Mouse (Mus musculus): ENCODE results near the gene Usp24. TPM values are rescaled to one million over a fixed set of nuclear protein-coding genes. Genes with fewer than 3 reads are reported as not detected.
"Not testable (repeated sequence)": the region's sequence is repeated elsewhere in the genome, so short reads cannot be mapped to it uniquely, and the experiment has no call there.

The Usp24 gene
- polyA plus RNA-seq, 1 experiment from 2014 or later = 8.8 TPM

DNA sequence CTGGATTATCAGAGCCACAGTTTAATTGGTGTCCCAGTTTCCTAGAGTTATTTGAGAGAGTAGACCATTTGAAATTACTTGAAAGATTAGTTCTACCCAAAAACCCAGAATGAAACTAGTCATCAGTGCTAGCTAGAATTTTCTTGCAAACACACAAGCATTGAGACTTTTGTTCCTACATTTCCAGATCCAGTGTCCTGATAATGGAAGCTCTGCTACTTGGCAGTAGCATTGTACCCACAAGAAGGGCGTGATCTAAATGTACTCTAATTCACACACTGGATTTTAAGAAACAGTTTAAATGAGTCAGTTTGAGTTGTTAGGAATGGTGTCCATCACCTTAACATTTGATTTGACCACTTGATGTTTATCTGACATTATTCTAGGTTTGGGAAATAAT is 31.7 kb downstream of the Usp24 start:
- no peak for ATAC-seq (replicated peaks; ENCODE audit: insufficient number of reproducible peaks, low FRiP score, low TSS enrichment, low read depth)
- Histone ChIP-seq H3K9ac (replicated peaks; ENCODE audit: low read length) (no peak overlapping the region), H3K27ac (replicated peaks; ENCODE audit: low read depth, low read length) (no peak overlapping the region), H3K27me3 (ENCODE audit: control insufficient read depth, insufficient read depth, low read length) (no peaks in the 10 kb centered on the region), H3K36me3 (replicated peaks; ENCODE audit: control insufficient read depth, insufficient read depth, low read depth, low read length) (no peaks in the 10 kb centered on the region; the same call in none of the 2 replicates), H3K4me1 (ENCODE audit: control insufficient read depth, insufficient read depth, low read length) (no peaks in the 10 kb centered on the region), H3K9me3 (replicated peaks; ENCODE audit: control insufficient read depth, low read length) (no peaks in the 10 kb centered on the region), H3K4me3 (ENCODE audit: low read depth, low read length) (no peak overlapping the region), H3K4me2 (ENCODE audit: low read depth, low read length) (no peak overlapping the region)
- WGBS = 88% methylated on average over 1 of the region's 1 CpGs
- no peak for DNase-seq (ENCODE audit: low spot score)

DNA sequence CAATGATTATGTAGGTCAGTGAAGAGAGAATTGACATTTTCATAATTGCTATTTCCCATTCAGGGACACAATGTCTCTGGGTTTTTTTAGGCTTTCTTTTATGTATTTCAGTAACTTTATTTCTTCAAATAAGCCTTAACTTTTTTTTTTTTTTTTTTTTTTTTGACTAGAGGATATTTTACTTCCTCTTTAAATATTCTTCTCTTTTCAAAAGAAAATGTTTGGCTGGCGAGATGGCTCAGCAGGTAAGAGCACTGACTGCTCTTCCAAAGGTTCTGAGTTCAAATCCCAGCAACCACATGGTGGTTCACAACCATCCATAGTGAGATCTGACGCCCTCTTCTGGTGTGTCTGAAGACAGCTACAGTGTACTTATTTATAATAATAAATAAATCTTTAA is 39.0 kb downstream of the Usp24 start:
- H3K9ac ChIP-seq (replicated peaks; ENCODE audit: low read length); H3K4me3 ChIP-seq (ENCODE audit: low read depth, low read length); DNase-seq (ENCODE audit: low spot score); H3K4me1 ChIP-seq (ENCODE audit: control insufficient read depth, insufficient read depth, low read length); H3K36me3 ChIP-seq (replicated peaks; ENCODE audit: control insufficient read depth, insufficient read depth, low read depth, low read length); H3K27me3 ChIP-seq (ENCODE audit: control insufficient read depth, insufficient read depth, low read length); H3K27ac ChIP-seq (replicated peaks; ENCODE audit: low read depth, low read length); ATAC-seq (replicated peaks; ENCODE audit: insufficient number of reproducible peaks, low FRiP score, low TSS enrichment, low read depth); H3K9me3 ChIP-seq (replicated peaks; ENCODE audit: control insufficient read depth, low read length); H3K4me2 ChIP-seq (ENCODE audit: low read depth, low read length): not testable (repeated sequence)
- 84% methylated on average over 2 of the region's 2 CpGs for WGBS

DNA sequence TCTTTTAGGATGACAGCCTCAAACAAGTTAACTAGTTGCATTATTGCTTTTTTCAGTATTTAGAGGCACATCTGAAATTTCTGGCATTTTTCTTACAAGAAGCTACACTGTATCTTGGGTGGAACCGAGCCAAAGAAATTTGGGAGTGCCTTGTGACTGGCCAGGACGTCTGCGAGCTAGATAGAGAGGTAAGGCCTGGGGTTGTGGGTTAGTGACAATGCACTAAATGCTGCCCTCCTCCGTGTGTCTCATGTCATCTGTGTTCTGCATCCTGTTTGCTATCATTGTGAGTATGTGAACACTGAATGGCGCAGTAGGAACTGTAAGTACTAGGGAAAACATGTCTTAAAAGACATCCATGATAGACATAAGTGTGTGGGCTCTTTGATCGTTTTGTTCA is 54.0 kb downstream of the Usp24 start:
- Histone ChIP-seq H3K9me3 (replicated peaks; ENCODE audit: control insufficient read depth, low read length) (no peaks in the 10 kb centered on the region), H3K36me3 (replicated peaks; ENCODE audit: control insufficient read depth, insufficient read depth, low read depth, low read length) (no peaks in the 10 kb centered on the region; the same call in 1 of the 2 replicates), H3K27ac (replicated peaks; ENCODE audit: low read depth, low read length) (no peak overlapping the region), H3K4me3 (ENCODE audit: low read depth, low read length) (no peak overlapping the region), H3K27me3 (ENCODE audit: control insufficient read depth, insufficient read depth, low read length) (no peaks in the 10 kb centered on the region), H3K4me2 (ENCODE audit: low read depth, low read length) (no peak overlapping the region), H3K4me1 (ENCODE audit: control insufficient read depth, insufficient read depth, low read length) (no peaks in the 10 kb centered on the region), H3K9ac (replicated peaks; ENCODE audit: low read length) (no peak overlapping the region)
- WGBS = 92% methylated on average over 6 of the region's 6 CpGs
- ATAC-seq (replicated peaks; ENCODE audit: insufficient number of reproducible peaks, low FRiP score, low TSS enrichment, low read depth) (no peak), DNase-seq (ENCODE audit: low spot score) (no peak)

DNA sequence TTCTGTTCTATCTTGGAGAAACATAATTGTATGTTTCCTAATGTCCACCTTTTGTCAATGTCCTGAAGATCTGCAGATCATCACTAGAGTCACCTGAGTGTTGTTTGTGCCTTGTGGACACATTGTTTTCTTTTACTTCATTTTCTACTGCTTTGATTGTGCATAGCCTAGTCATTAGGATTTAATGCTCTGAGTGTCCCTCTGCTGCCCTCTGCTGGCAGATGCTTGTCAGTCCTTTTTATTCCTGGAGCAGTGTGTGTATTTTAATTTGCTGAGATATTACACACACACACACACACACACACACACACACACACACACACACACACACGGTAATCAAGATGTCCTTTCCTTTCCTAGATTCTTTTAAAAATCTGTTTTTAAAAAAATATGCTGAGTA is 59.8 kb downstream of the Usp24 start:
- ATAC-seq (replicated peaks; ENCODE audit: insufficient number of reproducible peaks, low FRiP score, low TSS enrichment, low read depth) (no peak), DNase-seq (ENCODE audit: low spot score) (peak; percentile 87)
- H3K4me2 ChIP-seq (ENCODE audit: low read depth, low read length) = no peak overlapping the region
- WGBS = 35% methylated on average over 1 of the region's 1 CpGs
- no peaks in the 10 kb centered on the region for H3K9me3 ChIP-seq (replicated peaks; ENCODE audit: control insufficient read depth, low read length)
- no peaks in the 10 kb centered on the region for H3K36me3 ChIP-seq (replicated peaks; ENCODE audit: control insufficient read depth, insufficient read depth, low read depth, low read length)
- H3K27ac ChIP-seq (replicated peaks; ENCODE audit: low read depth, low read length) = no peak overlapping the region
- no peaks in the 10 kb centered on the region for H3K4me1 ChIP-seq (ENCODE audit: control insufficient read depth, insufficient read depth, low read length)
- H3K9ac ChIP-seq (replicated peaks; ENCODE audit: low read length) = no peak overlapping the region
- H3K27me3 ChIP-seq (ENCODE audit: control insufficient read depth, insufficient read depth, low read length) = no peaks in the 10 kb centered on the region
- H3K4me3 ChIP-seq (ENCODE audit: low read depth, low read length) = no peak overlapping the region

DNA sequence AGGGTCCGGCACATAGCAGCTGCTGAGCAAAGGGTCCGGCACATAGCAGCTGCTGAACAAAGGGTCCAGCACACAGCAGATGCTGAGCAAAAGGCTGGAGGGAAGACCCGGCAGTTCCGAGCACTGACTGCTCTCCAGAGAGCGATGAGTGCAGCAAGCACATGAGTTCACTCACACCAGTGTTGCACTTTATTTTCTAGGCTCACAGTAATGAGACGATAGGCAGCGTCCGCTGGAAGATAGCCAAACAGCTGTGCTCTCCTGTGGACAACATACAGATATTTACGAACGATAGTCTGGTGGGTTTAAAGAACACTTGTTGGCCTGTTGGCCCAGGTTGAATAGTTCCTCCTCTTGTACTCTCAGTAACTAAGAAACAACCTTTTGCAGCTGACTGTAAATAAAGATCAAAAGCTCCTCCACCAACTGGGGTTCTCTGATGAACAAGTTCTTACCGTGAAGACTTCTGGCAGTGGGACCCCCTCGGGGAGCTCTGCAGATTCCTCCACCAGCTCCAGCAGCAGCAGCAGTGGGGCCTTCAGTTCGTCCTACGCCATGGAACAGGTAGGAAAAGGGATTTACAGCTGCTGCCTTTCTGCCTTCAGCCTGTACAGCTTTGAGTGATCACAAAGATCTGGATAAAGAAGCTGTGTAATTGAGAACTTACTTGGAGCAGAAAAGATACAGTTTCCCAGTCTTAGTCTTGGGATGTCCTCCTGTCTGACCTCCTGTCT is 63.0 kb downstream of the Usp24 start:
- DNase-seq (ENCODE audit: low spot score) (no peak), ATAC-seq (replicated peaks; ENCODE audit: insufficient number of reproducible peaks, low FRiP score, low TSS enrichment, low read depth) (no peak)
- Histone ChIP-seq H3K9ac (replicated peaks; ENCODE audit: low read length) (no peak overlapping the region), H3K27ac (replicated peaks; ENCODE audit: low read depth, low read length) (no peak overlapping the region), H3K9me3 (replicated peaks; ENCODE audit: control insufficient read depth, low read length) (no peaks in the 10 kb centered on the region), H3K4me1 (ENCODE audit: control insufficient read depth, insufficient read depth, low read length) (no peaks in the 10 kb centered on the region), H3K4me3 (ENCODE audit: low read depth, low read length) (no peak overlapping the region), H3K36me3 (replicated peaks; ENCODE audit: control insufficient read depth, insufficient read depth, low read depth, low read length) (peaks cover 2% of the 10 kb centered on the region; the same call in 1 of the 2 replicates), H3K27me3 (ENCODE audit: control insufficient read depth, insufficient read depth, low read length) (no peaks in the 10 kb centered on the region), H3K4me2 (ENCODE audit: low read depth, low read length) (no peak overlapping the region)
- 79% methylated on average over 14 of the region's 14 CpGs for WGBS

DNA sequence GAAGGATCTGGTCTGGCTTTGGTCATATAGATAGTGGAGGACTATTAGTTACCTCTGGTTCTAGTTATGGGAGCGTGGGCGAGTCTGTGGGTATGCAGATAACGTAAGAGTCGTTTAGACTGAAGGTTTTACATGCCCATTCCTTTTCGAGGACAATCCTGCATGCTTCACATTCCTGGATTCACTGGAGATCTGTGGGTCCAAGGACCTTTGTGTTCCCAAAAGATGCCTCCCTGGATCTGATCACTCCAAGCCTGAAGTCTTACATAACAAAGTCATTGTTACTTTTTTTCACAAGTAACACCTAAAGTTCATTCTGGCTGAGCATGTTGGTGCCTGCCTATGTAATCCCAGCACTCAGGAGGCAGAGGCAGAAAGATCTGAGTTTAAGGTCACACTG is 65.1 kb downstream of the Usp24 start:
- no peaks in the 10 kb centered on the region for H3K27me3 ChIP-seq (ENCODE audit: control insufficient read depth, insufficient read depth, low read length)
- peaks cover 2% of the 10 kb centered on the region; the same call in 1 of the 2 replicates for H3K36me3 ChIP-seq (replicated peaks; ENCODE audit: control insufficient read depth, insufficient read depth, low read depth, low read length)
- H3K9ac ChIP-seq (replicated peaks; ENCODE audit: low read length) = no peak overlapping the region
- no peaks in the 10 kb centered on the region for H3K9me3 ChIP-seq (replicated peaks; ENCODE audit: control insufficient read depth, low read length)
- 85% methylated on average over 5 of the region's 5 CpGs for WGBS
- ATAC-seq (replicated peaks; ENCODE audit: insufficient number of reproducible peaks, low FRiP score, low TSS enrichment, low read depth) (no peak), DNase-seq (ENCODE audit: low spot score) (no peak)
- H3K4me2 ChIP-seq (ENCODE audit: low read depth, low read length) = no peak overlapping the region
- H3K27ac ChIP-seq (replicated peaks; ENCODE audit: low read depth, low read length) = no peak overlapping the region
- H3K4me1 ChIP-seq (ENCODE audit: control insufficient read depth, insufficient read depth, low read length) = no peaks in the 10 kb centered on the region
- no peak overlapping the region for H3K4me3 ChIP-seq (ENCODE audit: low read depth, low read length)

DNA sequence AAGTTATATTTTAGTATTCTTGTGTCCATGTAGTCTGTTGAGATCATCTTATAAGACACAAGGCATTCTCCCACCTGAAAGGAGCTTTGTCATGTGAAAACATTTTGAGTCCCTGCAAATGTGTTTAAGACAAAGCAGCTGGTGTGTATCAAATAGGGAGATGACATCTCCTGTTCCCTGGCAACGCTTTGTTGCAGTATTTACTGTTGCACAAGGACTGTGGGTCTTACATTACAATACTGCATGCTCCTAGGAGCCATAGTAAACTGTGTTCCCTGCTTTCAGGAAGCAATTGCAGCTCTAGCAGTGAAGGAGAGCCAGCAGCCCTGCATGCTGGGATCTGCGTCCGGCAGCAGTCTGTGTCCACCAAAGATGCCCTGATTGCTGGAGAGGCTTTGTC is 73.9 kb downstream of the Usp24 start:
- Histone ChIP-seq H3K36me3 (replicated peaks; ENCODE audit: control insufficient read depth, insufficient read depth, low read depth, low read length) (peaks cover 5% of the 10 kb centered on the region), H3K9ac (replicated peaks; ENCODE audit: low read length) (no peak overlapping the region), H3K27ac (replicated peaks; ENCODE audit: low read depth, low read length) (no peak overlapping the region), H3K4me1 (ENCODE audit: control insufficient read depth, insufficient read depth, low read length) (no peaks in the 10 kb centered on the region), H3K27me3 (ENCODE audit: control insufficient read depth, insufficient read depth, low read length) (no peaks in the 10 kb centered on the region), H3K4me2 (ENCODE audit: low read depth, low read length) (no peak overlapping the region), H3K9me3 (replicated peaks; ENCODE audit: control insufficient read depth, low read length) (no peaks in the 10 kb centered on the region), H3K4me3 (ENCODE audit: low read depth, low read length) (no peak overlapping the region)
- DNase-seq (ENCODE audit: low spot score) = no peak
- WGBS = 89% methylated on average over 3 of the region's 3 CpGs
- ATAC-seq (replicated peaks; ENCODE audit: insufficient number of reproducible peaks, low FRiP score, low TSS enrichment, low read depth) = no peak

DNA sequence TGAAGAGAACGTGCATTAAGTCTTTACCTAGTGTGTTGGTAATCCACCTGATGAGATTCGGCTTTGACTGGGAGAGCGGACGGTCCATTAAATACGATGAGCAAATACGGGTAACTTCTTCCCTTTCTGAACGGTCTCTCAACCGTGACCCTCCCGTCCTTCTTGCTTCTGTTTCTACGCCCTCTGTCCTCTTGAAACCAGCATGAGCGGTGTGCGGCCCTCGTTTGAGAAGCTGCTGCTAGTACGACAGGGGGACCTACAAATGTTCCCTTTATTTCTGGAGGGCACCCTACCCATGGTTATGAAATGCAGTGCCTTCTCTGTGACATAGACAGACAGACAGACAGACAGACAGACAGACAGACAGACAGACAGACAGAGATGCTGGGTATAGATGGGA is 93.6 kb downstream of the Usp24 start:
- Histone ChIP-seq H3K4me3 (ENCODE audit: low read depth, low read length) (no peak overlapping the region), H3K27me3 (ENCODE audit: control insufficient read depth, insufficient read depth, low read length) (no peaks in the 10 kb centered on the region), H3K9ac (replicated peaks; ENCODE audit: low read length) (no peak overlapping the region), H3K4me1 (ENCODE audit: control insufficient read depth, insufficient read depth, low read length) (no peaks in the 10 kb centered on the region), H3K36me3 (replicated peaks; ENCODE audit: control insufficient read depth, insufficient read depth, low read depth, low read length) (peaks cover 7% of the 10 kb centered on the region), H3K9me3 (replicated peaks; ENCODE audit: control insufficient read depth, low read length) (no peaks in the 10 kb centered on the region), H3K4me2 (ENCODE audit: low read depth, low read length) (no peak overlapping the region), H3K27ac (replicated peaks; ENCODE audit: low read depth, low read length) (no peak overlapping the region)
- DNase-seq (ENCODE audit: low spot score) (no peak), ATAC-seq (replicated peaks; ENCODE audit: insufficient number of reproducible peaks, low FRiP score, low TSS enrichment, low read depth) (no peak)
- WGBS = 87% methylated on average over 14 of the region's 14 CpGs
